Mouse (Mus musculus): ENCODE measurements at regions not wholly inside any gene's neighbourhood (a gene's known extent, or its start where the extent isn't known, plus 50 kb on each side); places are given as distances from the start of the nearest gene placed in this dataset.

- TF ChIP-seq POLR2A (IDR thresholded peaks at IDR 0.05; ENCODE audit: control insufficient read depth in 1 of 2, insufficient read depth in 1 of 2, low read depth in 1 of 2, low read length in 2 of 2, poor library complexity in 1 of 2) (no peak), MEF2A (IDR thresholded peaks at IDR 0.05; ENCODE audit: extremely low read depth, insufficient replicate concordance, low read depth, low read length, poor library complexity, severe bottlenecking) (no peak), CTCF (IDR thresholded peaks at IDR 0.05 in 2 of 3, conservative IDR thresholded peaks at IDR 0.05 in 1 of 3; ENCODE audit: control insufficient read depth in 1 of 3, insufficient read depth in 1 of 3, low read depth in 2 of 3, low read length in 3 of 3, poor library complexity in 1 of 3, severe bottlenecking in 1 of 3) (no peak), USF1 (IDR thresholded peaks at IDR 0.05; ENCODE audit: low read depth, low read length) (no peak)
Observed at GRCm38 (mm10) chrX:93068884-93069283, 217.4 kb upstream of the Arx start.

Measured in MEL (cell line).